Mouse (Mus musculus): Measurements from ENCODE around the gene Endov.

- TF ChIP-seq POLR2A (IDR thresholded peaks at IDR 0.05; ENCODE audit: low read depth, low read length), result no peak
- TF ChIP-seq CTCF (conservative IDR thresholded peaks at IDR 0.05 in 1 of 2, IDR thresholded peaks at IDR 0.05 in 1 of 2; ENCODE audit: low read depth in 2 of 2, low read length in 2 of 2), result no peak
- TF ChIP-seq ETS1 (conservative IDR thresholded peaks at IDR 0.05; ENCODE audit: low read depth, low read length), result no peak
- TF ChIP-seq MXI1 (IDR thresholded peaks at IDR 0.05; ENCODE audit: low read depth, low read length), result no peak
Observed at GRCm38 (mm10) chr11:119533745-119534144, 42.6 kb downstream of the Endov start.
